8 mouse cellular contexts compared by ENCODE assay signal in genomic region chr3:142394000-142394411, GRCm38 (mm10). TPM values are rescaled to one million over a fixed set of nuclear protein-coding genes. Genes with fewer than 3 reads are reported as not detected.
DNase-seq lines count a peak whose midpoint lies in the region; ATAC-seq and TF ChIP-seq lines count a peak whose summit lies in the region.

No protein-coding gene starts in this region.

- H3K4me3 ChIP-seq in G1E (ENCODE audit: low read depth, low read length), result peak overlapping the region; percentile 96
- peak overlapping the region; percentile 68 for H3K4me3 ChIP-seq in embryonic facial prominence, embryonic 15.5 days (replicated peaks)
- peak overlapping the region; percentile 90 for H3K4me3 ChIP-seq in hindbrain, embryonic 14.5 days (replicated peaks; ENCODE audit: low read length)
- H3K4me3 ChIP-seq in liver, adult 2 months (ENCODE audit: insufficient read depth, low read depth, low read length), result peak overlapping the region; percentile 88
- H3K4me3 ChIP-seq in midbrain, postnatal 0 days (ENCODE audit: low read depth, low read length), result peak overlapping the region; percentile 80

- WGBS in embryonic facial prominence, embryonic 15.5 days, result 49% methylated on average over 9 of the region's 9 CpGs
- 54% methylated on average over 9 of the region's 9 CpGs for WGBS in hindbrain, embryonic 14.5 days
- WGBS in liver, adult 2 months, result 10% methylated on average over 9 of the region's 9 CpGs
- 53% methylated on average over 9 of the region's 9 CpGs for WGBS in midbrain, postnatal 0 days

- DNase-seq in G1E (ENCODE audit: low spot score), result no peak
- DNase-seq in hindbrain, embryonic 14.5 days (ENCODE audit: low spot score), result no peak
- DNase-seq in liver, adult 2 months (ENCODE audit: extremely low read depth, low read depth, low spot score), result peak; percentile 69
- peak; percentile 40 for DNase-seq in midbrain, postnatal 0 days (ENCODE audit: low spot score)
- no peak for DNase-seq in left cerebral cortex, adult 9 months (ENCODE audit: low spot score in 2 of 2)
- no peak for DNase-seq in right cerebral cortex, postnatal 10 days (ENCODE audit: low spot score in 2 of 2)

- TF ChIP-seq CTCF in G1E (IDR thresholded peaks at IDR 0.05; ENCODE audit: low read depth, low read length), result no peak
- peak; percentile 17; the same call in 1 of the 2 replicates for TF ChIP-seq CTCF in liver, adult 2 months (IDR thresholded peaks at IDR 0.05; ENCODE audit: low read depth, low read length)
- TF ChIP-seq CTCF in midbrain, postnatal 0 days (IDR thresholded peaks at IDR 0.05), result 0 out of 2 replicates have a peak, but pooled peaks have one; percentile 25

- H3K4me1 ChIP-seq in G1E (ENCODE audit: insufficient read depth, low read depth, low read length), result peaks cover 17% of the 10 kb centered on the region
- H3K4me1 ChIP-seq in embryonic facial prominence, embryonic 15.5 days, result peaks cover 10% of the 10 kb centered on the region; the same call in 1 of the 2 replicates
- peaks cover 13% of the 10 kb centered on the region; the same call in 1 of the 2 replicates for H3K4me1 ChIP-seq in hindbrain, embryonic 14.5 days (replicated peaks; ENCODE audit: control insufficient read depth, insufficient read depth, low read length)
- H3K4me1 ChIP-seq in liver, adult 2 months (ENCODE audit: control insufficient read depth, insufficient read depth, low read length), result peaks cover 6% of the 10 kb centered on the region
- H3K4me1 ChIP-seq in midbrain, postnatal 0 days (ENCODE audit: insufficient read depth, low read length), result no peaks in the 10 kb centered on the region

- H3K36me3 ChIP-seq in G1E (replicated peaks), result peaks cover 11% of the 10 kb centered on the region
- no peaks in the 10 kb centered on the region for H3K36me3 ChIP-seq in embryonic facial prominence, embryonic 15.5 days
- no peaks in the 10 kb centered on the region for H3K36me3 ChIP-seq in hindbrain, embryonic 14.5 days (replicated peaks; ENCODE audit: control insufficient read depth, insufficient read depth)
- H3K36me3 ChIP-seq in liver, adult 2 months (ENCODE audit: control insufficient read depth, insufficient read depth, low read length), result peaks cover 4% of the 10 kb centered on the region; the same call in 1 of the 2 replicates
- H3K36me3 ChIP-seq in midbrain, postnatal 0 days (ENCODE audit: insufficient read depth, low read length), result no peaks in the 10 kb centered on the region

- peak overlapping the region; percentile 73 for H3K4me2 ChIP-seq in embryonic facial prominence, embryonic 15.5 days (replicated peaks)
- H3K4me2 ChIP-seq in hindbrain, embryonic 14.5 days (replicated peaks), result peak overlapping the region; percentile 77
- H3K4me2 ChIP-seq in midbrain, postnatal 0 days (ENCODE audit: low read depth, low read length, poor library complexity, severe bottlenecking), result peak overlapping the region; percentile 85

- no peak for ATAC-seq in G1E (ENCODE audit: extremely low read depth, insufficient number of reproducible peaks, low FRiP score, poor library complexity, severe bottlenecking)
- no peak for ATAC-seq in embryonic facial prominence, embryonic 15.5 days (ENCODE audit: insufficient number of reproducible peaks, low FRiP score, low TSS enrichment, low read depth)
- ATAC-seq in hindbrain, embryonic 14.5 days (ENCODE audit: low FRiP score), result no peak
- ATAC-seq in midbrain, postnatal 0 days (ENCODE audit: low FRiP score), result no peak
- ATAC-seq in erythroid progenitor cell, adult 5-6 weeks (replicated peaks; ENCODE audit: low FRiP score, poor library complexity, severe bottlenecking), result no peak

- no peaks in the 10 kb centered on the region for H3K27me3 ChIP-seq in G1E (ENCODE audit: insufficient read depth, low read length)
- no peaks in the 10 kb centered on the region for H3K27me3 ChIP-seq in embryonic facial prominence, embryonic 15.5 days
- 0 out of 2 replicates have a peak, but pooled peaks cover 9% of the 10 kb centered on the region for H3K27me3 ChIP-seq in hindbrain, embryonic 14.5 days (ENCODE audit: control insufficient read depth, insufficient read depth, low read length)
- no peaks in the 10 kb centered on the region for H3K27me3 ChIP-seq in liver, adult 2 months (ENCODE audit: control insufficient read depth, insufficient read depth, low read length)
- no peaks in the 10 kb centered on the region for H3K27me3 ChIP-seq in midbrain, postnatal 0 days (ENCODE audit: insufficient read depth, low read length)

- H3K9me3 ChIP-seq in G1E (replicated peaks), result no peaks in the 10 kb centered on the region
- H3K9me3 ChIP-seq in embryonic facial prominence, embryonic 15.5 days (replicated peaks), result no peaks in the 10 kb centered on the region
- H3K9me3 ChIP-seq in hindbrain, embryonic 14.5 days (ENCODE audit: control insufficient read depth, low read length), result no peaks in the 10 kb centered on the region
- H3K9me3 ChIP-seq in midbrain, postnatal 0 days (ENCODE audit: low read length), result no peaks in the 10 kb centered on the region

- H3K27ac ChIP-seq in embryonic facial prominence, embryonic 15.5 days (replicated peaks), result peak overlapping the region; percentile 13; the same call in 1 of the 2 replicates
- no peak overlapping the region for H3K27ac ChIP-seq in hindbrain, embryonic 14.5 days
- H3K27ac ChIP-seq in liver, adult 2 months (replicated peaks; ENCODE audit: insufficient read depth, low read depth, low read length), result no peak overlapping the region; the same call in 1 of the 2 replicates
- H3K27ac ChIP-seq in midbrain, postnatal 0 days (ENCODE audit: low read depth, low read length), result no peak overlapping the region

- no peak for TF ChIP-seq POLR2A in liver, adult 2 months (IDR thresholded peaks at IDR 0.05; ENCODE audit: extremely low read depth, insufficient read depth, low read length)

- peaks cover 8% of the 10 kb centered on the region; the same call in 1 of the 2 replicates for H3K79me2 ChIP-seq in liver, adult 2 months (ENCODE audit: control insufficient read depth, insufficient read depth, low read length)

- no peak overlapping the region for H3K9ac ChIP-seq in embryonic facial prominence, embryonic 15.5 days
- peak overlapping the region; percentile 64; the same call in 1 of the 2 replicates for H3K9ac ChIP-seq in hindbrain, embryonic 14.5 days
- peak overlapping the region; percentile 16 for H3K9ac ChIP-seq in liver, adult 2 months (ENCODE audit: low read depth, low read length)
- H3K9ac ChIP-seq in midbrain, postnatal 0 days (replicated peaks; ENCODE audit: low read length, poor library complexity, severe bottlenecking), result no peak overlapping the region

RNA-seq across cellular contexts. Expression of gene Pdlim5, which starts 1.5 kb away (rescaled TPM):
- total RNA-seq in G1E (2014; fragmentation: Nextera tagmentation) (55.7 and 57.9 TPM in 2 replicates), G1E (2017) (27.6 and 33.4 TPM in 2 replicates)
- polyA plus RNA-seq in G1E (2012), result 32.5 and 36.9 TPM in 2 replicates
- 40.5 and 45.5 TPM in 2 replicates for polyA plus RNA-seq in embryonic facial prominence, embryonic 15.5 days (2015; fragmentation: Nextera tagmentation; extraction: Ambion mirVana)
- 17.8 and 21.1 TPM in 2 replicates for polyA plus RNA-seq in hindbrain, embryonic 14.5 days (2014; fragmentation: Nextera tagmentation; extraction: Ambion mirVana)
- 31.4 and 33.6 TPM in 2 replicates for total RNA-seq in liver, adult 2 months (2014; rRNA removed)
- polyA plus RNA-seq in liver, adult 2 months (2012; rRNA removed), result 42.6 and 45.8 TPM in 2 replicates
- total RNA-seq in midbrain, postnatal 0 days (2014; rRNA removed), result 28.1 and 29.1 TPM in 2 replicates
- 12.6 and 13.7 TPM in 2 replicates for polyA plus RNA-seq in midbrain, postnatal 0 days (2015; fragmentation: Nextera tagmentation; extraction: Ambion mirVana)
- total RNA-seq in erythroid progenitor cell, adult 5-6 weeks (2015; ENCODE audit: low replicate concordance), result 3.6 and 22.6 TPM in 2 replicates
- total RNA-seq in erythroid progenitor cell, adult 5-6 weeks (2017; ENCODE audit: low replicate concordance), result 5.5 and 6.5 TPM in 2 replicates

Comparison
In these comparisons a context has a peak if more than half of its experiments do, and no peak if none do; other contexts are left out.
1. DNase-seq: peak in liver, adult 2 months (single experiment) and midbrain, postnatal 0 days (single experiment); none in G1E (single experiment), hindbrain, embryonic 14.5 days (single experiment), left cerebral cortex, adult 9 months (0 of 2) and right cerebral cortex, postnatal 10 days (0 of 2).
2. H3K9ac ChIP-seq: peak in hindbrain, embryonic 14.5 days (single experiment) and liver, adult 2 months (single experiment); none in embryonic facial prominence, embryonic 15.5 days (single experiment) and midbrain, postnatal 0 days (single experiment).
3. Peak in every context shown above with its lines, with median percentiles within 50 percentile points of each other: H3K4me3 ChIP-seq and H3K4me2 ChIP-seq.